Mouse (Mus musculus): Measurements from ENCODE around the gene Jam3.
A peak's percentile ranks its signal among the peaks of the same experiment; 100 is the strongest.

GRCm38 (mm10) chr9:27049492-27049891 lies 105.7 kb downstream of the Jam3 start:
- TF ChIP-seq BHLHE40 (IDR thresholded peaks at IDR 0.05; ENCODE audit: borderline replicate concordance, low read depth, low read length) (no peak), MXI1 (IDR thresholded peaks at IDR 0.05; ENCODE audit: low read depth, low read length) (no peak), CTCF (IDR thresholded peaks at IDR 0.05 in 2 of 3, conservative IDR thresholded peaks at IDR 0.05 in 1 of 3; ENCODE audit: control insufficient read depth in 1 of 3, insufficient read depth in 1 of 3, low read depth in 2 of 3, low read length in 3 of 3, poor library complexity in 1 of 3, severe bottlenecking in 1 of 3) (peak in 1 of 3 experiments; percentile 38; a peak in 2 of 6 replicates), MEF2A (IDR thresholded peaks at IDR 0.05; ENCODE audit: extremely low read depth, insufficient replicate concordance, low read depth, low read length, poor library complexity, severe bottlenecking) (no peak), GABPA (IDR thresholded peaks at IDR 0.05; ENCODE audit: low read depth, low read length) (no peak), TCF12 (IDR thresholded peaks at IDR 0.05; ENCODE audit: low read depth, low read length) (no peak), POLR2A (IDR thresholded peaks at IDR 0.05; ENCODE audit: control insufficient read depth in 1 of 2, insufficient read depth in 1 of 2, low read depth in 1 of 2, low read length in 2 of 2, poor library complexity in 1 of 2) (no peak), TBP (IDR thresholded peaks at IDR 0.05; ENCODE audit: low read depth, low read length) (no peak), RCOR1 (IDR thresholded peaks at IDR 0.05; ENCODE audit: low read depth, low read length) (no peak), EP300 (IDR thresholded peaks at IDR 0.05; ENCODE audit: low read depth in 1 of 2, low read length in 2 of 2) (no peak), MYC (IDR thresholded peaks at IDR 0.05; ENCODE audit: low read depth, low read length) (no peak), TAL1 (IDR thresholded peaks at IDR 0.05; ENCODE audit: low read length) (no peak)
